Mouse (Mus musculus) layer of hippocampus, postnatal 25 days (tissue): ENCODE data around the gene Fam19a3. TPM values are rescaled to one million over a fixed set of nuclear protein-coding genes. Genes with fewer than 3 reads are reported as not detected.

ENCODE experiments used
- DNase-seq, 2 experiments: peaks; one replicate each; pipeline ENCODE4 v3.0.0; 2022; ENCODE audit warnings: mixed read lengths in 2 of 2, low spot score in 1 of 2; ENCODE audit errors: extremely low spot score in 1 of 2
- total RNA-seq, 2 experiments: library from RNA; stranded (reverse); gene quantifications; 2 replicates each; pipeline ENCODE4 v1.2.3; 2021

The Fam19a3 gene
- total RNA-seq, 2 experiments from 2014 or later = not detected

DNA sequence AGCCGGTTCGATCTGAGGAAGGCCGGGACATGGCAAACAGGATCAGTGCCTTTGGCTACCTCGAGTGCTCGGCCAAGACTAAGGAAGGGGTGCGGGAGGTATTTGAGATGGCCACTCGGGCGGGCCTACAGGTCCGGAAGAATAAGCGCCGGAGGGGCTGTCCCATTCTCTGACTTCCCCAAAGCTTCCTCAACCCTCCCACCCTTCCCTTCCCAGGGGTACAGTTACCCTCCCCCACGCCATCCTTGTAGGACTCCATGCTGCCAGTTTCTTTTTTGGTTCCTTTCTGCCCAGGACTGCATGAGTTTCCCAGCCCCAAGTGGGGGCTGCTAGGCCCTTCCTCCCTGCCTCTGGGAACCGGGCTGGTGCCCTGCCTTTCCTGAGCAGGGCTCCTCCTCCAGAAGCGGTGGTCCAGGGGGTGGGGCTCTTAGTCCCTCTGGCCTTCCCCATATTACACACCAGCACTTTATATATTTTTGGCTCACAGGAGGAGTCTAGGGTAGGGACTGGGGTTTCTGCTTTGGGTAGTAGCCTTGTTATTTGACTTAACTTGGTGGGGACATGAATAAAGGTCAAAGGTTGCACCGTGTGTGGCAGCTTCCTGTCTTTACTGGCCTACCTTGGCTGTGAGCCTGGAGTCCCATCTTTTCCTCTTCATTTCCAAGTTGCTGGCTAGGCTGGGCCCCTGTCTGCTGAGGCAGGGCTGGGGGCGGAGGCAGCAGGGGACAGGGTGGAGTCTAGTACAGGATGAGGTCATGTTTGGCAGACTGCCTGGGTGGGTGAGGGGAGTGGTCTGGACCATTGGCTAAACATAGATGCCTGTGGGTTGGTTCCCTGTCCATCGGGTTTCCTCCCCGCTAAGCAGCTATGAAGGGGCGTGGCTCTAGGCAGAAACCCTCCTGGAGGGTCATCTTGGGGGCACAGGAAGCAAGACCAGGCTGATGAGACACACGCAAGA, 12.5 kb upstream of the Fam19a3 start:
- DNase-seq = peak; percentile 39 to 67

DNA sequence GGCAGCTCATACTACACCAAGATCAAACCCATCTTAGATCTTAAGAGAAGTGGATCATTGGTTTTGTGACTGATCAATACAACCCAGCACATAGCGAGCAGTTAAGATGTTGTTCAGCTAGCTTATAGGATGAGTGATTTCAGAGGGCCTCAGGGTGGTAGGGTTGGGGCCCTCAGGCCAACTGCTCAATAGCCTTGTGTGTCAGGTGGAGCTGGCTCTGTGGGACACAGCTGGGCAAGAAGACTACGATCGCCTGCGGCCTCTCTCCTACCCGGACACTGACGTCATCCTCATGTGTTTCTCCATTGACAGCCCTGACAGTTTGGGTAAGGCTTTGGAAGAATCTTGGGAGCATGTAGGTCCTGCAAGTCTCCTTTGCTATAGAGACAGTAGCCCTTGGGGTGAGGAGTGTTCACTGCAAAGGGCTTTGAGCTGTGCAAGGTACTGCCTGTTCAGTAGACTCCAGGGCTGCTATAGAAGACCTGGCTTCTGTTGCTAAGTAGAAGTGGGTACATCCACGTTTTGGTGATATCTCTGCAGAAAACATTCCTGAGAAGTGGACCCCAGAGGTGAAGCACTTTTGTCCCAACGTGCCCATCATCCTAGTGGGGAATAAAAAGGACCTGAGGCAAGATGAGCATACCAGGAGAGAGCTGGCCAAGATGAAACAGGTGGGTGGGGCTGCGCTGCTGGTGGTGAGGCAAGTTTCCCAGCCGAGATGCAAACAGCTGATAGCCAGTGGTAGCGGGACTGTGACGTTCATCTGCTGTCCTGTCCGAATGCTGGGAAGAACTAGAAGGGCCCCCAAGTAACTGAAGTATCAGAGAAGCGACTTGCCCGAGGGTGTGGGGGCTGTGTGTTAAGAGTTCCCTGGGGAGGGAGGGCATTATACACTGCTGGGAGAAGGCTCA, 11.0 kb upstream of the Fam19a3 start:
- DNase-seq = no peak

DNA sequence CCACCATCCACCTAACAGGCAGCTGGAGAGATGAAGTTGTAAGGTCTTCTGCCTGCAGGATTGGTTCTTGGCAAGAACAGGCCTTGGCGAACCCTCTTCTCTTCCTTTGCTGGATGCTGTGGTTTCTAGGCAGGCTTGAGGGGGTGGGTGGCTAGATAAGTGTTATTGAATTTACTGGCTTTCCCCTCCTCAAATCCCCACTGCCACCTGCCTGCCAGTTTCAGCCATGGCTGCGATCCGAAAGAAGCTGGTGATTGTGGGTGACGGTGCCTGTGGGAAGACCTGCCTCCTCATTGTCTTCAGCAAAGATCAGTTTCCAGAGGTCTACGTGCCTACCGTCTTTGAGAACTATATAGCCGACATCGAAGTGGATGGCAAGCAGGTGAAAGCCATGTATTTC, 10.0 kb upstream of the Fam19a3 start:
- DNase-seq = no peak

DNA sequence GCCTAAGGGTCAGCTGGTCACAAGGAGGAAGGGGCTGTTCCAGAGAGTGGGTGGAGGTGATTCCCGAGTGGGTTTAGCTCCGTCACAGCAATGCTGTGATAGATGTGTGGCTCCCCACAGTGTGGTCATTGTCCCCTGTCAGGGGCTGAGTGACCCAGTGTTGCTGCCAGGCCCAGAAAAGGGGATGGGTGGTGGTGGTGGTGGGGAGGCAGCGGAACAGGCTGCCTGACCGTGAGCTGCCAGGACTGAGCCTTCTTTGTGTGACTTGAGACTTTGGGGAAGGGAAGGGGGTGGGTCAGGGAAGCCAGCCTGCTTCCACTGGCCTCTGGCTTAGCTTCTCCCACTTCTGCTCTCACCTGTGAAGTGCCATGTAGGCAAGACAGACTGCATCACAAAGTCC, 9.4 kb upstream of the Fam19a3 start:
- no peak for DNase-seq

DNA sequence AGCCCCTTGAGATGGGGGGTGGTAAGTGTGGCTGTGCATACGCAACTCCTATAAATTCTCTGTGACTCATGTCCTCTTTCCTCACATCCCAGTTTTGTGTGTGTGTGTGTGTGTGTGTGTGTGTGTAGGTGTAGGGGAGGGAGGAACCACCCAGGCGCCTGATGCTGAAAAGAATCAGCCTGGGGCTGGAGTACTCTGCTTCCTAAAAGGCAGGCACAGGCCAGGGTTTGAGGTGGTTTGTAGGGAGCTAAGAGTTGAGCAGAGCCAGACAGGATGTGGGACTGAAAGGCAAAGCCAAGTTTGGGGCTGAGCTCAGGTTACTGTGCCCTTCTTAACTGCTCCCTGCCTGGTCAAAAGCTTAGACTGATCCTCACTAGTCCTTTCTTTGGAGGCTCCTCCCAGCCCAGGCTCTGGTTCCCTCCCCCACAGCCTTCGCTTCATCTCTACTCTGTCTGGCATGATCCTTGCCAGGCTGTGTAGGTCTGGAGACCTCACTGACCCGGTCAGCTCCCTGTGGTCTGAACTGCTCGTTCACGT, 8.8 kb upstream of the Fam19a3 start:
- DNase-seq = no peak

DNA sequence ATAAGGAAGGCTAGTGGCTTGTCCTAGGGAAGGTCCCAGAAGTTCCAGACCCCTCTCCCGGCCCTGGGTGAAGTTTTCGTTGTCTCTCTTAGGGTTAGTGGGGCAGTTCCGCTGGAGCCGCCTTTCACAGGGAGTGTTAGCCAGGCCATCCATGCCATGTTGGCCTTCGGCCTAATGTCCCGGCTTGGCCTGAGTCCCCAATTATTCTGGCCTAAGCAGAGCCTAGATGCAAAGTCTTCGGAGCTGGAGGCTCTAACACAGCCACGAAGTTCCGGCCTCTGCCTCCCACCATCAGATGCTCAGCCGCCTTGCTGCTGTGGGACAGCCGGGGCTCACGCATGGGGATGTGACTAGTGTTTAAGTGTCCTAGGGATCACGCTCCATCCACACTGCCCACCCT, 8.2 kb upstream of the Fam19a3 start:
- no peak for DNase-seq

DNA sequence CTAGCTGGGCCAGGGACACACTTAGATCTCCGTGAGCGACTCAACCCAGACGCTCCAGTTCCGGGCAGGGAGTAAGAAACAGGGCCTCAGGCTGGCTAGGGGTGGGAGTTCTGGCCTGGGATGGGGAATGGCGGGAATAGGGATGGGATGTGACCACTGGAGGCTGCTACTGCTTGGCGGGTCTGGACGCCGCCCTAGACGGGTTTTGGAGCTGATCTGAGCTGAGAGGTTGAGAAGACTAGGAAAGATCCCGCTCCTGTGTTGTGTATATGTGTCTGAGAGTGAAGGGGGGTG, 7.6 kb upstream of the Fam19a3 start:
- no peak for DNase-seq

DNA sequence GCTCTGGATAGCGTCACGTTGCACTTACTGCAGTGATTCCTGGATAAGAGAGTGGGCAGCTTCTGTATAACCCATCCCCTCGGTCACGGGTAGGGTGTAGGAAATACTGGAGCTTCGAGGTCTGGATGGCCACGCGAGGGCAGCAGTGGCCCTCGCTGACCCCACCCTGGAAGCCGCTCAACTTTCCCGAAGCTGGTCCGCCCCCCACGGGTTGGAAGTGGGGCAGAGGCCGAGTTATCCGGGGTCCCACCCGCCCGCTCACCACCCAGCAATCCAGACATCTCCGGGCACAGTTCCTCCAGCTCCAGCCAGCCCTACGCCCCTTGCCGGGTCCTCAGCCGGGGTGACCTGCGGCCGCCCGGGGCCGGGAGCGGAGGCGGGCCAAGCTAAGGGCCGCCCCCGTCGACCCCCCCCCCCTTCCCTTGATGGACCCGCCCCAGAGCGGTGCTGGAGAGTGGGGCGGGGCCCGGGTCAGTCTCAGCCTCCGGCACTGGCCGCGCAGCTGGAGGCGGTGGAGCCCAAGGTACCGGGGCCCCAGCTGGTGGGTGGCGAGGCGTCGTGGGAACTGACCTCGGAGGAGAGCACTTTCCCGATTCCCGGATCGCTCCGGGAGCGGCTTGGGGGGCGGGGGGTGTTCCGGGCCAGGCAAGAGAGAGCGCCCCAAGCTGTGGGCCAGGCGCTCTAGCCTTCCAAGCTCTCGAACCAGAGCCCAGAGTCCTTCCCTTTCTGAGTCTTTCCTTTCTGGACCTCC, 7.1 kb upstream of the Fam19a3 start:
- peak; percentile 38 to 53 for DNase-seq

DNA sequence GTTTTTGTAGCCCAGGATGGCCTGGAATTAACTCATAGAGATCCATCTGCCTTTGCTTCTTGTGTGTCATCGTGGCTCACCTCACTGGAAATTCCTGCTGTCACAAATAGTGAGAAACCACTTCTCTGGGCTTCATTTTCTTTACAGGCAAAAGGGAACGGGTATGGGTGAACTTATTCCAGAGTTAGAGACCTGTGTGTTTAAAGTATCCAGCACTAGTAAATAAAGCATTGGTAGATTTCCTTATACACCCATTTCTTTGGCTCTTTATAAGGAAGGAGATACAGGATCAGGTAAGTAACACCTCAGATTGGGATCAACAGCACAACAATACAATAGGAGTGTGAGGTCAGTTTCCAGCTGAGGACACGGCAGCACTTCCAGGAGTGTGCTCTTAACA, 6.4 kb upstream of the Fam19a3 start, which contains the start of gene Rhoc:
Gene Rhoc (plus strand): TSS at position 301 of the 400 bp plus-strand sequence.
- DNase-seq = no peak

DNA sequence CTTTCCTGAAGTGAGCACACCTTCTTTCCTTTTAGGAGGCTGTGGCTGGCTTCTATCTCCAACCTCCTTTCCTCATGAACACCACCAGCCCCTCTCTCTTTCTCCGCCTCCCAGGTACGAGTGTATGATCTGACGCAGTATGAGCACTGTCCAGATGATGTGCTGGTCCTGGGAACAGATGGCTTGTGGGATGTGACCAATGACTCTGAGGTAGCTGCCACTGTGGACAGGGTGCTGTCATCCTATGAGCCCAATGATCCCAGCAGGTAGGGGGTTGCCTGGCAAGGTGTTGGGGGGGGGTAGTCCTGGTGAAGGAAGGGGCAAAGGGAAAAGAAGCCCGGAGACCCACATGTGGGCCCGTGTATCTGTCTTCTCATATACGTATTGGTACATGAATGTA, 3.6 kb upstream of the Fam19a3 start:
- no peak for DNase-seq

DNA sequence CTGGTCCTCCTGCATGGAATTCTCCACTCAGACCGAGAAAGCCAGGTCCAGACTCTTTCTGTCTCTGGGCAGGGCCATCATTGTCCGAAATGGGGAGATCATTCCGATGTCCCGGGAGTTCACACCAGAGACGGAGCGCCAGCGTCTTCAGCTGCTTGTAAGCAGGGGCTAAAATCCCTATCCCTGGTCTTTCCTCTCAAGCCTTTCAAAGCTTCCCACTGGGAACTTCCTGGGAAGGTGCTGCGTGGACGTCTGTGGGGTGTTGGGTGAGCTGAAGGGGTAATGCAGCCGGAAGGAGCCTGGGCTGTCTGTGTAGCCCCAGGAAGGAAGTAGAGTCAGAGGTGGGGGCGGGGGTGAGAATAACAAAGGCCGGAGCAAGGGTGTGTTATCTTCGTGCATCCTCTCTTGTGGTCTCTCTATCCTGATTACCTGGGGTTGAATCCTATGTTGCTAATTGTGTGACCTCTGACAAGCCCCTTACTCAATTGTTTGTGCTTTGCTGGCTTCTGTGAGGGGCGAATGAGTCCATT, 2.4 kb upstream of the Fam19a3 start:
- DNase-seq = no peak

DNA sequence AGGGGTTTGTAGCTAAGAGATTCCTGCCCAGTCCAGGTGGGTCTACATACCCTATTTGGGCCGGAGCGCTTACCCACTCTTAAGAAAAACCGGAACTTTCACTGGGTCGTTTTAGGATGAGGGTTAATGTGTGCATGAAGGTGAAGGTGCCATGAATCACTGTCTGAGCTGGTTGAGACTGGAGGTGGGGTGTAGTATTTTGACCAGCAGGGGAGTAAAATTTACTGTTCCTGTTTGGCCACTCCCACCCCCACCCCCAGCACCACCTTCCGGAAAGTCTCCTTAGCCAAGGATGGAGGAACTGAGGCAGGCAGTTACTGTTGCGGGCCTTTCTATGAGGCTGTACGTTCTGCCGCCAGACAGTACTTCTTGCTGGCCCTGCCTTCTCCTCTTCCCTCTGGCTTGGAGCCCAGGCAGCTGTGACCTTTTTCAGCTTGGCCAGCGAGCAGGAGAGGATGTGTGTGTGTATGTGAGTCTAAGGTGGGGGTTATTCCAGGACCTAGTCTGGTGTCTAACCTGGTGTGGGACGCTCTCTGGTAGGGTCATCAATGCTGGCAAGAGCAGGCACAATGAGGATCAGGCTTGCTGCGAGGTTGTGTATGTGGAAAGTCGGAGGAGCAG, 531 bp upstream of the Fam19a3 start:
- no peak for DNase-seq

DNA sequence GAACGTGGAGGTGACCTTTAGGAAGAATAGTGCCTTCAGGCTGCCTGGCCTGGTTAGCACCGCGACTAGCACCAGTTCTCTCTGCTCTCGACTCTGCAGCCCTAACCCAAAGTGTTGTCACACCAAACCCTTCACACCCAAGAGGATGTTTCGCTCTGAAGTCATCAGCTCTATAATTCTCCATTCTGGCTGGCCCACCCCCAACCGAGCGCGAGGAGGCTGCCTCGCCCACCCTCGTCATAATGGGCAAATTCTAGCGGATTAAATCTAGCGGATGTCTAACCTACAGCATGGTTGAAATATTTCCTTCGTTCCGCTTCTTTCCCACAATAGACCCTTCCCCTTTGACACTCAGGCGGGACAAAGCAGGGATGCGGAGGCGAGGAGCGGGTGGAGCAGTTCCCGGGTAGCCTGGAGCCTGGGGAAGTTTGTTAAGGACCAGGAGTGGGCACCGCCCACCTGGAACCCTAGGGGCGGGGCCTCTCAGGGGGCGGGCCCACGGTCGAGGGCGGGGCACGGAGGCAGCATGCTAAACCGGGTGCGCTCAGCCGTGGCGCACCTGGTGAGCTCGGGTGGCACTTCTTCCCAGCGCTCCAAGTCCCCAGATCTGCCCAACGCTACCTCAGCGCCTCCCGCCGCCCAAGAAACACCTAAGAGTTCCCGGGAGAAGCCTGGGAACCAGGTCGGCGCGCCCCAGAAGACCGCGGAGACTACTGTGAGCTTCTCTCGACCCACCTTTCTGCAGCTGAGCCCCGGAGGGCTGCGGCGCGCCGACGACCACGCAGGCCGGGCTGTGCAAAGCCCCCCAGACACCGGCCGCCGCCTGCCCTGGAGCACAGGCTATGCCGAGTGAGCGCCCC, 849 bp downstream of the Fam19a3 start, which contains the start of gene Ppm1j:
Gene Ppm1j (plus strand): TSS at position 496 of the 860 bp plus-strand sequence.
- no peak for DNase-seq

DNA sequence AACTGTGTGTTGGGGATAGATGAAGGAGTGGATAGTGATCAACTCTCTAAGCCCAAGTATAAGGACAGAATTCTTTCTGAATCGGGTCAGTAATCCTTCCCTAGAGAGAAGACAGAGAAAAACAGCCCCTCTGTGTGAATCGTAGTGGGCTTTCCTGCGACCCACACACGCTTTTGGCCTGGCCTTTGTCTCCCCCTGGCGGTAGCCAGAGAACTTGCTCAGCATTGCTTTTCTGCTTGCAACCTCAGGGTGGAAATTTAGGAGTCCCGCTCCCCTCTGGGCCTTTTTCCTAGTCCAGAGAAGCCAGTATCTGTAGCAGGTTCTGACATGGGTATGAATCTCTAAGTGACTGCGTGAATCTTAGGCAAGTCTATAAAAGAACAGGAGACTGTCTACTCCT, 1.7 kb downstream of the Fam19a3 start:
- DNase-seq = peak; percentile 47 to 72

DNA sequence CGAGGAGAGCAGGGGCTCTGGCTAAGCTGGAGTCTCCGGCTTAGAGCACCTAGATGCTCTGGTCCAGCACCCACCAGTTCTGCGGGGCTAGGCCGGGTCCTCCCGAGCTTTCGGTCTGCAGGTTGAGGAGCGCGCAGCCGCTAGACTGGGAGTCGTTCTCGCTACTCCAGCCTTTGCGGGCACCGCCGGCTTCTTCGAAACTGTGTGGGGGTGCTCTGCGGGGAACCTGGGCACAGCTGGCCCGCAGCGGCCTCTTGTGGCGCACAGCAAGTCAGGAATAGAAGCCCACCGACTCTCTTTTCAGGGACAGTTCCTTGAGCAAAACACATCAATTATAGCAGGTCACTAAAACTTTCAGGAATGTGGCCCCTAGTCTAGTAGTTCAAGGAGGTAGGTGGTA, 4.3 kb downstream of the Fam19a3 start:
- DNase-seq = no peak

DNA sequence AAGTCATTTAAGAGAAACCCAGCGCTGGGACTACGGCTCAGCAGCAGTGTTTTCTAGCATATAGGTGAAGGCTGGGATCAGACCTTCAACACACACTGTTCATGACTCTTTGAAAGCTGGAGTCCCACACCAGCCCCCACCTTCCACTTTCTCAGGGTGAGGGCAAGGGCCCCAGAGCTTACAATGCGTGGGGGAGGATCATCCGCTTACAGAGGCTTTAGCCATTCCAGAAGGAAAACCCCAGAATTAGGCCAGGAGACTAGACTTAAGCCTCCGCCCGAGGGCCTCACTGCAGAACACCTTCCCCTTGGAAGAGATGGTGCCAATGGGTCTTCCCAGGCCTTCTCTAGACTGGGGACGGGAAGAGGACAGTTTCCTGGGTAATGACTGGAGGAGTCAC, 8.3 kb downstream of the Fam19a3 start:
- no peak for DNase-seq

DNA sequence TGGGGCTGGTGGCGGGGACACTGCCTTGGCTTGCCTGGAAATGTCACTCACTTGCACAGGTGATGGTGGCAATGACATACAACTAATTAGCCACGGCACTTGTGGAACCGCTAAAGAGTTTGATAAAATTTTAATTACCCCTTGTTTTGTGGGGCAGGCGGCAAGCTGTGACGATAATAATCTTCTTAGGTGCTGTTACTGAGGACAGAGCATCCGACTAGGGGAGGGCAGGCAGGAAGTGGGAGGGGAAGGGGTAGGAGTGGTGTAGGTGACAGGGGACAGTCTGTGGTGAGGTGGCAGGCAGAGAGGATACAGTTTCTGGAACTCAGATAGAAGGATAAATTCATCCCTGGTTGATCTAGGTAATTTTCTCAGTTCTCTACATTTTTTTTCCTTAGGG, 10.2 kb downstream of the Fam19a3 start:
- DNase-seq = no peak

DNA sequence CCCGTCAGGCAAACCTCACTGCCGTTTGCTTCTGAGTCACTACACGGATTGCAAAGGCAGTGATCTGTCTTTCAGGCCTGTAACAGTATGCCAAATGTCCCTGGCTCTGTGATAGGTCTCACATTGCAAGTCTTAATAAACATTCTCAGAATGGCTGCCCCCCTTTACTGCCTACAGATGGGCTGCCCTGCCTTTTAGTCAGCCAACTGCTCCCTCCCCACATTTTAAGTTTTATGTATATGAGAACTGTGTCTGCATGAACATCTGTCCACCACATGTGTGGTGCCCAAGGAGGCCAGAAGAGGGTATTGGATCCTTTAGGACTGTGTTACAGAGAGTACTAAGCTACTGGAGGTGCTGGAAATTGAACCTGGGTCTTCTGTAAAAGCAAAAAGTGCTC, 10.7 kb downstream of the Fam19a3 start:
- DNase-seq = no peak

DNA sequence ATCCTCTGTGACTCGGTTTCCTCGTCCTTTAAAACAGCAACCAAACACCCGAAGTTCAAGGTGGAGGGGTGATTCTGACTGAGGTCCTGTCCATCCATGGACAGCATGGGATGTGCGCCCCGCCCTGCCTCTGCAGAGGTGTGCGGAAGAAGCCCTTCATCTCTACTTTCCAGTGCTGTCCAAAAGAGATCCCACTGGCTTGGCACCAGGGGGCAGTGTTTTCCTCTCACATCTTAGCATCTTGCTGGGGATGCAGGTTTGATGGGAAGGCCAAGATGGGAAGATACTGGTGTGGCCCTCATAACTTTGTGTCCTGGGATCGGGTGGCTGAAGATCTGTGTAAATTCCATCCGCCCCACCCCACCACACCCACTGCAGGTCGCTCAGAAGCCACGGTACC, 11.6 kb downstream of the Fam19a3 start:
- DNase-seq = peak; percentile 32 to 58
